Comparison of ENCODE assay signal across 25 mouse cellular contexts in the genomic region with DNA sequence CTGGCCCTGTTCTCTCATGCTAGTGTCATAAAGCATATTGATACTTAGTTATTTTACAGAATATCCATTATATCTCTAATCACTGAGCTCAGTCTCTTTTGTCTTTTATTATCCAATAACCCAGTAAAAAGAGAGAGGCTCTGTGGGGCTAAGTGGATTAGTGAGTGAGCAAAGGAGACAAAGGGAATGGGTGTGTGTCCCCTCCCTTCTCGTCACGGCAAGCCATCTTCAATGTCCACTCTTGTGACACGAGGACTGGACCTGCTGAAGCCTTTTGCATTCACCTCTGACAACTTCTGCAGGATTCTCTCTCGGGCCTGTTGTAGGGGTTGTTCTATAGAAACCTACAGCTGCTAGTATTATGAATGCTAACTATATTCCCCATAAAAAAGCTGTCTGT.
"Had no signal": no experiment of that assay in that cellular context is flagged by ENCODE, and none has a peak within 500 bp of the region (broad histone marks: within the 10 kb centered on the region; RNA-seq: fewer than 3 reads in every experiment).

No protein-coding gene starts in this region.

- H3K36me3 ChIP-seq: heart, embryonic 10.5 days; heart, embryonic 12.5 days; hindbrain, embryonic 10.5 days; hindbrain, embryonic 12.5 days; intestine, embryonic 15.5 days; limb, embryonic 10.5 days; limb, embryonic 12.5 days had no signal

- H3K9me3 ChIP-seq: heart, embryonic 10.5 days; hindbrain, embryonic 10.5 days; hindbrain, embryonic 12.5 days; intestine, embryonic 15.5 days; limb, embryonic 10.5 days; limb, embryonic 12.5 days had no signal

- H3K9ac ChIP-seq: heart, embryonic 12.5 days; hindbrain, embryonic 12.5 days; hindbrain, embryonic 14.5 days; intestine, embryonic 15.5 days; limb, embryonic 12.5 days had no signal

- H3K27ac ChIP-seq: gastrocnemius, adult 2 months; heart, embryonic 10.5 days; hindbrain, embryonic 10.5 days; hindbrain, embryonic 12.5 days; hindbrain, embryonic 14.5 days; intestine, embryonic 15.5 days; layer of hippocampus, adult 2 months; left cerebral cortex, adult 2 months; limb, embryonic 10.5 days; limb, embryonic 12.5 days had no signal

- H3K4me2 ChIP-seq: heart, embryonic 12.5 days; hindbrain, embryonic 12.5 days; hindbrain, embryonic 14.5 days; intestine, embryonic 15.5 days; limb, embryonic 12.5 days had no signal

- ATAC-seq: hindbrain, embryonic 16.5 days; inflammation-experienced regulatory T-cells, adult 6 months; intestine, embryonic 15.5 days; intestine, postnatal 0 days had no signal

- H3K4me3 ChIP-seq: gastrocnemius, adult 2 months; heart, embryonic 10.5 days; heart, embryonic 12.5 days; hindbrain, embryonic 10.5 days; hindbrain, embryonic 12.5 days; intestine, embryonic 15.5 days; layer of hippocampus, adult 2 months; left cerebral cortex, adult 2 months; limb, embryonic 10.5 days; limb, embryonic 12.5 days had no signal

- H3K4me1 ChIP-seq: heart, embryonic 10.5 days; heart, embryonic 12.5 days; hindbrain, embryonic 10.5 days; hindbrain, embryonic 12.5 days; intestine, embryonic 15.5 days; limb, embryonic 10.5 days; limb, embryonic 12.5 days had no signal

- H3K27me3 ChIP-seq: heart, embryonic 12.5 days; hindbrain, embryonic 12.5 days; intestine, embryonic 15.5 days; limb, embryonic 12.5 days had no signal

- DNase-seq: gastrocnemius, adult 2 months; gastrocnemius, postnatal 10 days; gastrocnemius, postnatal 25 days; heart, adult 18-20 months; heart, postnatal 10 days; heart, postnatal 4 days; kidney, adult 18-20 months; kidney, adult 8-10 months; kidney, postnatal 10 days; kidney, postnatal 25 days; kidney, postnatal 4 days; liver had no signal
